Mouse (Mus musculus): Measurements from ENCODE around the gene Rhot2.

Rhot2 gene

DNA sequence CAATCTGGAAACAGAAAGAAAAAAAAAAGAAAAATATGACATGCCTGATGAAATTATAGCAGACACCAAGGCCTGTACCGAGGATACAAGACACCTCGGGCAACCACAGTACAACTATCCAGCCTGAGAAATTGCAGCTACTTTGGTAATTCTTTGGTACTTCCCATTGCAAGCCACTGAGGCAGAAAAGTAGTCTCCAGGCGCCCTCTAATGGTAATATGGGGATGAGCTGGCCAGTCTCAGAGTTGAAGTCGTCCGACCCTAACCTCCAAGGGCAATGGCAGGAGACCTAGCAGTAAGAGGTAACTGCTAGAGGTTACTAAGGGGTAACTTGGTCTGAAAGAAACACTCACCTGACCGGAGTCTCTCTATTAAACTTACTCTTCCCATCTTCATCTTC, 43.6 kb downstream of the Rhot2 start:
- peak; percentile 83 for DNase-seq (ENCODE audit: low read depth, low spot score)

DNA sequence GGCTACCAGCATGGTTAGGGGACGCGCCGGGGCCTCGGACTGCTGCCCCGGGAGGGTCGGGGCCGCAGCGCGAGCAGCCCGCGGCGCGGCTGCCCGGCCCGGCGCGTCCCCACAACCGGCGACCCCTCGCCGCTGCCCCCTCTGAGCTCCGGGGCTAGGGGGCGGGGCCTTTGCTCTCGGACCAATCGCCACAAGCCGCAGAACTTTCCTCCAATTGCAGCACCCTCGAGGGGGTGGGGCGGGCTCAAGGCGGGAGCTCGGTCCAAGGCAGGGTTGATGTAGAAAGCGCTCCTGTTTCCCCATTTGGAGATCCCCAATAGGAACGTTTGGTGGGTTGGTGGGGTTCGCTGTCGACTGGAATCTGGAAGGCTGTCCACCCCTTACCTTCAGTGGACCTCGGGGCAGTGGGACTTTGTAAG, 47.7 kb downstream of the Rhot2 start, which contains the start of gene Metrn:
Metrn (minus strand) TSS at position 186 of the 419 bp plus-strand sequence.
- peak; percentile 90 for DNase-seq (ENCODE audit: low read depth, low spot score)

DNA sequence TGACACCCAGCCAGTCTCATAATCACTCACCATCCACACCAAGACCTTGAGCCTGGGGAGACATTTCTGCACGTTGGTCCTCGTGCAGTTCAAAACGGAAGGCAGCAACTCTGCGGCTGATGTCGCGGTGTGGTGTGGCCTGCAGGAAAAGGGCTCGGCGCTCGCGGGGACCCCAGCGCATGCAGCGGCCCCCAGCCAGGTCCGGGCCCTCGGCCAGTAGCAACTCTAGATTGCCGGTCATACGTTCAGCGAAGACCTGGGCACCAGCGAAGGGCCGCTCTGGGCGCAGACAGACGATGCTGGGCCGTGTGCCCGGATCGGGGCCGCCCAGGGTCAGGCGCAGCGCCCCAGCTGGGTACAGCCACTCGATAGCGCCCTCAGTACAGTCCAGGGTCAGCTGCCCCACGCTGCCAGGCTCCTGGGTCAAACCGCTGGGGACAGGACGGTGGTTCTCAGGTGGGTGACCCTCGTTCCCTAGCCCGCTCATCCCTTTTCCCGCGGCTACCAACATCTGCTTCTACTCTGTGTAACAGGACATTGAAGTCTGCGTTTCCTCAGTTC, 48.4 kb downstream of the Rhot2 start:
- DNase-seq (ENCODE audit: low read depth, low spot score) = peak; percentile 39

DNA sequence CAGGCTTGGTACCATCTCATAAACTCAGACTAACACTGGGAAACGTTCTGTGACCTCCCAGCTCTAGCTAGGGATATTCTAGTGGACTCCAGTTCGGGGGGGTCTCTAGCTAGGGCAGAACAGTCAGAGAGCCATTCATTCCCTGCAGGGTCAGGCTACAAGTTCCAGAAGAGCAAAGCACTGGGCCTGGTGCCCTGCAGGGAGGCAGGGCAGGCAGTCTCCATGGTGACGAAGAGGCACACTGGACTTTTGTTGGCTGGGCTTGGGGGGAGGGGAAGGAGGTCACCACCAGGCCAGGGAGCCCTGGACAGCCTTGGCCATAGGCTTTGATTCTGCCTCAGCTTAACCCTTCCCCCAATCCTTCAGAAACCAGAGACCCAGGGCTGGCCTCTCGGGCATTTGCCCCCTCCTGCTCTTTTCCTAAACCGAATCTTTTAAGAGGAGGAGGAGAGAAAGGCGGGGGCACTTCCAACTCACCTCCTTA, 49.0 kb downstream of the Rhot2 start, which contains the start of gene AC134908.4:
AC134908.4 (minus strand) TSS at position 51 of the 484 bp plus-strand sequence.
- no peak for DNase-seq (ENCODE audit: low read depth, low spot score)

DNA sequence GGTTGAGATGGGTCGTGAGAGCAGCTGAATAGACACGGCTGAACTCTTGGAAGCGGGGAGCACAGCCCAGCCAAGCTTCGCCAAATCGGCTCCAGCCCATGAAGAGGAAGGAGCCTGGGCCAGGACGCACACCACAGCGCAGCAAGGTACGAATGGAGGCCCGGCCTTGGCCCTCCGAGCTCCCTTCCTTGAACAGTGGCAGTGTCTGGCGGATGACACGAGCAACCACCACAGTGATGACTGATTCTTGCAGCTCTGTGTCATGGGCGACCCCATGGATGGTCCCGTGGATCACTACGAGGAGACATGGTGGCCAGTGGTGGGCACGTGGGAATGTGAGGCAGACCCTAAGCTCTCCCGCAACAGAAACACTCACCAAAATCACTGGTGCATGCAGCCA, 49.7 kb downstream of the Rhot2 start:
- no peak for DNase-seq (ENCODE audit: low read depth, low spot score)

DNA sequence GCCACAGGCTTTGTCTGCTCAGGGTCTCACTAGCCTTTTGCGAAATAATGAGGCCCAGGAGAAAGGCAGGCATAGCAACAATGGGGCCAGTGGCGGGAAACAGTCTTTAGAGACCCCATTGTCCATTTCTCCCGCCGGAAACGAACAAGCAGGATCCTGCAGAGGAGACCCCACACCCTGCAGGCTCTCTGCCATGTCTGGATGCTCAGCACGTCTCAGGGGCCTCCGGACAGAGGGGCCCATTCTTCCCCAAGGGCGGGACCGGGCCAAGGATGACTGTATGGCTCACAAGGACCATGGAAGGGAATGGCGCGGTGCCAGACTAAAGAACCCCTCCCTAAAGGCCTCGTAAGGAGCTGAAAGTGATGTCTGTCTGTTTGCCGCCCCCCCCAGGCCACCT, 50.5 kb downstream of the Rhot2 start:
- DNase-seq (ENCODE audit: low read depth, low spot score) = no peak

DNA sequence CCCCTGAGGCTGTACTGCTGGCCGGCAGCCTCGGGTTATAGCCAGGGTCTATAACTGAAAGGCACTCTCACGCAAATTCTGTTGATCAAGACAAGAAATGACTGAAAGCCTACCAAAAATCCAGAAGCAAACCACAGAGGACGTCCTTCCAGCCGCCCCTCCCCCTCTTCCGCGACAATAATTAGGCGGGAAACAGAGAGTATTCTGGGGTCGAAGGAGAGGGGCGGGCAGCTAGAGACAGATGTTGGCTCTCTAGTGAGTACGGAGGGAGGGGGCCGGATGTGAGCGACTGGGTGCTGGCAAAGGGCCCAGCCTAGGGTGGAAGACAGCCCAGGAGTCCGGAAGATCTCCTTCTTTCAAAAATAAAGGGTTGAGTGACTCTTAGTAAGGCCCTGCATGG, 52.0 kb downstream of the Rhot2 start, which contains the start of gene Fam173a:
Fam173a (minus strand) TSS at position 287 of the 400 bp plus-strand sequence.
- DNase-seq (ENCODE audit: low read depth, low spot score) = peak; percentile 88

DNA sequence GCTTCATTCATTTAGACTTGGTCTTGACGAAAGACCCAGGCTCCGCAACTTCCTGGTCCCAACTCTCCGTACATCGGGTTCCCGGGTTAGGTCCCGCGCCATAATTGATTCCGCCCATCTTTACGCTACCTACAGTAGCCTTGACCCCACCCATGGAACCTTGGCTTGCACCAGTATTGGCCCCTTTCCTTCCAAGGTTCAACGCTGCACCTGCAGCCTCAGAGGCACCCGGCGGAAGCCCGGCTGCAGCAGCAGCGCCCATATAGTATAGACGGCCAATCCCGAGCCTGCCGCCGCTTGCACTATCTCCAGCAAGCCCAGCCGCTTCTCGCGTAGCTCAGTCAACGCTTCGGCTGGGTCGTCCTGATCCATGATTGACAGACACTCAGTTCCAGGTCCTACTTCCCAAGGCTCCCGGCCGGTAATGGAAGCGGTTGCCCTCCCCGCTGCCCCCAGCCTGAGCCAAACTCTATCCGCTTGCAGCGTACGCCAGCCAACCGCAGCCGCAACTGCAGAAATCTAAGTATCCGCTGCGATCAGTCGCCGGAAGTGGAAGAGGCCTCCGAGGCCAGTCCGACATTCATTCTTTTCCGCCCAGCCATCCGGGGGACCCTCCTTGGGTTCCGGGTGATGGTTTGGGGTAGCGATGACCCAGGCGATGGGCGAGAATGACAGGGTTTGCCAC, 52.7 kb downstream of the Rhot2 start:
- peak; percentile 94 for DNase-seq (ENCODE audit: low read depth, low spot score)

DNA sequence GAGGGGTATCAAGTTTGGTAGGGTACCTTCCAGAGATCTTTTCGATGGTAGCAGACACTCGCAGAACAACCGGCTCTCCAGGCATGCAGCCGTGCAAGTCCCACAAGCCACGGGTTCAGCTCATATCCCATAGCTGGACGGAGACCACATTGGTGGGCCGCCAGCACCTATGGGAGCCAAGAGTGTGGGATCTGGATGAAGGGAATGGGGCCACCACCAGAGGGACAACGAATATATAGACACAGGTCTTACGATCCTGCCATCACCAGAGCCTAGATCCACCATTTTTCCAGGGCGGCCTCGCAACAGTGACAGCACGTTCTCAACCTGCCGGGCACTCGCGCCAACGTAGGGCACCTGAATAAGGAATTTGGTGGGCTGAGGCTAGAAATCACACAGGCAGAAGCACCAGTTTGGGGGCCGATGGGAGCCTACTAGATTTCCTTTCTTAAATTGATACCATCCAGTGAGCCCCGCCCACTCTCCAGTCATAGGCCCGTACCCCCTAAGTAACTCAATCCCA, 53.3 kb downstream of the Rhot2 start:
- DNase-seq (ENCODE audit: low read depth, low spot score) = no peak

All from A20 (cell line).